Comparison of ENCODE assay signal across 13 mouse cellular contexts in genomic region chr5:150122571-150122970, GRCm38 (mm10). TPM values are rescaled to one million over a fixed set of nuclear protein-coding genes. Genes with fewer than 3 reads are reported as not detected.
DNase-seq lines count a peak whose midpoint lies in the region.
"Had no signal": no experiment of that assay in that cellular context is flagged by ENCODE, and none has a peak within 500 bp of the region (broad histone marks: within the 10 kb centered on the region; RNA-seq: fewer than 3 reads in every experiment).

No protein-coding gene starts in this region.

- peak; percentile 59 to 67 for DNase-seq in cerebellum, postnatal 14 days
- DNase-seq in cerebellum, adult 9-11 months = no peak
- peak; percentile 27 for DNase-seq in ovary, postnatal 36 days (ENCODE audit: low spot score)
- DNase-seq in ovary, adult 18-20 months (ENCODE audit: low spot score) = no peak
- peak; percentile 62 to 84 for DNase-seq in left cerebral cortex, postnatal 14 days (ENCODE audit: low spot score in 2 of 2)
- peak; percentile 29 for DNase-seq in right cerebral cortex, postnatal 4 days
- no peak for DNase-seq in thymus, postnatal 36 days
- DNase-seq in spleen, postnatal 10 days (ENCODE audit: low spot score in 2 of 2) = no peak
- DNase-seq: heart, adult 2 months; kidney, adult 2 months; kidney, postnatal 25 days; retina, postnatal 1 day; thymus, adult 18-20 months had no signal

- intact Hi-C loops in left cerebral cortex, postnatal 14 days (cut with DNase I) = no loop called here

RNA-seq across cellular contexts. Expression of gene Fry, which starts 4.1 kb away (rescaled TPM):
- total RNA-seq in left cerebral cortex, postnatal 14 days (2021) = 100 to 1,000 TPM; 189 to 195 TPM

Comparison
In these comparisons a context has a peak if more than half of its experiments do, and no peak if none do; other contexts are left out.
1. DNase-seq: peak in cerebellum, postnatal 14 days (2 of 2), ovary, postnatal 36 days (single experiment), left cerebral cortex, postnatal 14 days (2 of 2) and right cerebral cortex, postnatal 4 days (single experiment); none in cerebellum, adult 9-11 months (single experiment), ovary, adult 18-20 months (single experiment), thymus, postnatal 36 days (0 of 2) and spleen, postnatal 10 days (0 of 2).